Mouse (Mus musculus) spleen, postnatal 14 days (tissue): ENCODE results near the gene Zmynd8.

Experiments used
- DNase-seq, 2 experiments: peaks; one replicate each; pipeline ENCODE4 v3.0.0; 2021 to 2022; ENCODE audit warnings: low spot score in 2 of 2

Gene Zmynd8

GRCm38 (mm10) chr2:165899474-165899873, 658 bp upstream of the Zmynd8 start:
- no peak for DNase-seq

DNA sequence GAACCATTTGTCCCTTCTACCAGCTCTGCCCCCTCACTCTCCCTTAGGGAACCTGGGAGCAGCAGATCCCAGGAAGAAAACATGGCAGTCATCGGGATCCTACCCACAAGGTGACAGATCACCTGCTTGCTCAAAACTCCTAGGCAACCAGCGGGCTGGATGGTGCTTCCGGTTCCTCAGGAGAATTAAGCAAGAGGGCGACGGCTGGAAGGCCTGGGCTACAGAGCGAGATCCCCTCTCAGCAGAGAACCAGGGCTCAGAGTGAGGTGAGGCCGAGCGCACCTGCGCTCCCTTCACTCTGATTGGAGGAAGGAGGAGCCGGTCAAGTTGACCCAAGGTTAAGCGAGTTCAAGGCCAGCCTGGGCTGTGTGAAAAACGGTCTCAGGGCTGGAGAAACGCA, 2.6 kb downstream of the Zmynd8 start:
- DNase-seq = no peak

DNA sequence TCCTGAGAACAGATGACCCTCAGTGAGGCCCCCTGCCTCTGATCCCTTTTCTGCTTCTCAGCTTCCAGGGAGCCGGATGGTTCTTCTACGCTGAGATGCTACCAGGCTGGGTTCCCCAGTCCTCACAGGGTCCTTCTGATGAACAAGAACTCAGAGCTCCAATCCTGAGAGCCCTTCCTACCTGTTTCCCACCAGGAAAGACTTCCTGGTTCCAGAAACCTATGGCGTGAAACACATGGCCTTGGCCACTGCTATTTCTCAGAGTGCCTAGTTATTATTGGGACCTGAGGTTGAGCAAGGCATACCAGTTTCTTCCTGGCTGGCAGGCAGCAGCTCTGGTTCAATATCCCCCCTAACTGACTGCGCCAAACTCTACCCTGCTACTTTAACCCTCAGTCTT, 3.1 kb downstream of the Zmynd8 start:
- no peak for DNase-seq

- no peak for DNase-seq
Observed at GRCm38 (mm10) chr2:165894533-165894932, 4.3 kb downstream of the Zmynd8 start.

DNA sequence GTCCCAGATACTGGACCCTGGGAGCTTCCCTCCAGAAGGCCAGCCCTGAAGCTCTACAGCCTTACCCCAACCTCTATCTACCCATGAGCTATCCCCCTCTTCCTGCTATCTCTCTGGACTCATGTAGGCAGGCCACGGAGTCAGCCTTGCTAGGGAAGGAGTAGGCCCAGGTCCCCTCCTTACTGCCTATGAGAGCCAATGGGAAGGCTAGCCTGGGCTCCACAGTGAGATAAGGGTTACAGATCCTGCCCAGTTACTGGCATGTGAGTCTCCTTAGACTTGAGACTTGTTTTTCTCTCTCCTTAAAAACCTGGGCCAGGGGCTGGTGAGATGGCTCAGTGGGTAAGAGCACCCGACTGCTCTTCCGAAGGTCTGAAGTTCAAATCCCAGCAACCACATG, 5.6 kb downstream of the Zmynd8 start:
- no peak for DNase-seq

DNA sequence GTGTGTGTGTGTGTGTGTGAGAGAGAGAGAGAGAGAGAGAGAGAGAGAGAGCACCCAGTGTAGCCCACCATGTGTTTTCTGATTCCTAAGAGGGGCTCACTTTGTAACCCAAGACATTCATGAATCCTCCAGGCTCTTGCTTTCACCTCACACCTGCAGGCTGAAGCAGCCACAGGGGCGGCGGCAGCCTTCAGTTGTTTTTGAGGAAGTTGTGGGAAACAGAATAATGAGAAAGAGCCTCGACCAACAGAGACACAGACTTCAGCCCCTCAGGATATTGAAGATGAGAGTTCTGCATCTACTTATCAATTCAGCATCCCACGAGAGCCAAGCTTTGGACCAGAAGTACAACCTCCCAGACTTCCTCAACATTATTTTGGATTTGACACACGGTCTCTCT, 6.2 kb downstream of the Zmynd8 start:
- DNase-seq = no peak

DNA sequence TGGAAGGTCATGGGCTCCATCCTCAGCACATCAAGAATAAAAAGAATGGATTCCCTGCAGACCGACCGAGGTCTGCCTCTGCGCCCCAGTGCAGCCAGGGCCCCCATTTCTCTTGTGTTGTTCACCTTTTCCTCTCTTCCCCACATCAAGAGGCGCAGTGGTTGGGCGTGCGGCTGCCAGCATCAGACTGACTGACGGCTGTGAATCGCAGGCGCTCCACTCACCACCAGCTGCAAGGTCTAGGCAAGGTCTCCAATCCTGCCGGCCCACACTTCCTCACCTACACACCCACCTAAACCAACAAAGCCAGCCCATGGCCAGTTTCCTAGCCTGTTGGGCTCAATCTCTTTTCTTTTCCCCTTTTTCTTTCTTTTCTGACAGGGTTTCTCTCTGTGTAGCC, 8.4 kb downstream of the Zmynd8 start:
- no peak for DNase-seq

GRCm38 (mm10) chr2:165889874-165890273, 8.9 kb downstream of the Zmynd8 start:
- DNase-seq = no peak

DNA sequence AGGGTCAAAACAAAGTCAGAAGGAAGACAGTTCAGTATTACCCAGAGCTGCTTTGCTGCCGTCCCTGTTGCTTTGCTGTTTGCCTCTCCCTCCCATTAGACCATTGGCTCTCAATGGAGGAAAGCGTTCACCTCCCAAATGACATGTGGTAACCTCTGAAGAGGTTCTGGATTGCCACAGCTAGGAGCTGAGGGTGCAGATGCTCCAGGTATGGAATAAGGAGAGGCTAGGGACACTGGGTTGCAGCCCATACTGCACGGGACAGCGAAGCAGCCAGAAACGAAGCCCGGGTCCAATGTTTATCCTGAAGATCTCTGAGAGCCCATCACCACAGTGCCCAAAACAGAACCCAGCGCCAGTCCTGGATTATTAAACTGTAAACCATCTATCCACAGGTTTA, 9.6 kb downstream of the Zmynd8 start:
- DNase-seq = no peak

DNA sequence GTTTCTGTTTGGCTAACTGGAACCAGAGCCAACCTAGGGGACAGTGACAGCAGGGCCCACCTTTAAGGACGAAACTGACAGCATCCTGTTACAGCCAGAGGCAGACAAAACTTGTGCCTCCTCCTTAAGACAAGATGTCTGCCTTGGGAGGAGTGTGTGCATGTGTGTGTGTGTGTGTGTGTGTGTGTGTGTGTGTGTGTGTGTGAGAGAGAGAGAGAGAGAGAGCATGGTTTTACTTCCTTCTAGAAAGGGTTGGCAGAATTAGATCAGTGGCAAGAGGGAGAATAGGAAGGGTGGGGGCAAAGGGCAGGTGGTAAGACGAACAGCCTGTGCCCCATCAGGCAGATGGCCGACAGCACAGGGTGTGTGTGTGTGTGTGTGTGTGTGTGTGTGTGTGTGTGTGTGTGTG, 10.0 kb downstream of the Zmynd8 start:
- DNase-seq = peak in 1 of 2 experiments; percentile 41

GRCm38 (mm10) chr2:165888396-165888795, 10.4 kb downstream of the Zmynd8 start:
- DNase-seq = peak; percentile 79 to 87

DNA sequence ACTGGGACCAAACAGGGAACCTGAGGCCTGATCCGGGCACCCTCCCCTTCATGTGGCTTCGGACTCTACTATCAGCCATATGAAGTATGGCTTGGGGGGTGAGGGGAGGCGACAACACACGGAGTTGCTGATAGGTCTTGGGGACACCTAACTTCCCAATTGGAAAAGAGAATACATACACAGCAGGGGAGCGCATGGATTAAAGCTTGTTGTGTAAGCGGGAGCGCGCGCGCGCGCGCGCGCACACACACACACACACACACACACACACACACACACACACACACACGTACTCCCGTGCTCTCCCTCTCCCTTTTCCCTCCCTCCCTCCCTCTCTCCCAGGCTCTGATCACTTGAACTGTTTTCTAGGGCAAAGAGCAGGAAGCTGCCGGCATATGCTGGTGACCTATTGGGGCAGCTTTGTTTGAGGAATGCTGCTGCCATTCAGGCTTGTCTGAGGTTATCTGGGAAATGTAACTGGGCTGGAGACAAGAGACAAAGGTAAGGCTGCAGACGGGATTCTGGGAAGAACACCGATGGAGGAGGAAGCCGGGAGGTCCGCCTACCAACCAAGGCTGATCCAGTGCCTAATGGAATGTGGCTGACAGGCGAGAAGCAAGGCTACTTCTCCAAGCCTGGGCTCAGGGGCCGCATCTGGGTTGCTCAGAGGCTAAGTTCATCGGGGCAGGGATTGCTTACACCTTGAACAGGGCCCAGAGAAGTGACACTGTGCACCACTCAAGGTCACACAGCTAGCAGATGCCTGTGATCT, 11.8 kb downstream of the Zmynd8 start:
- DNase-seq = no peak

DNA sequence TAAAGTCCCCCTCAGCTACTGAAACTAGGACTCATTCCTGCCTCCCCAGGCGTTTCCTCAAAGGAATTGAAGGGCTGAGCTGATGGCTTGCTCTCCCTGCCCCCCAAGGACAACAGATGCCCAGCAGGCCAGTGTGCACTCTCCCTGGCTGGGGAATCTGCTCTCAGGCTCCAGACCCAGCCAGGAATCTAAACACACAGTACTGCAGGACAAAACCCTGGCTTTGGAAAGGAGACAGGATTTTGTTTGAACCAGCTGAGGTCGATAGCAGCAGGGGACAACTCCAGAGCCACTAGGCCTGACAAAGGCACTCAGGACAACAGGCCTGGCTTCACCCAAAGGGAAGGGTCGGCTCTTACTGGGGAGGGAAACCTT, 12.3 kb downstream of the Zmynd8 start:
- no peak for DNase-seq

GRCm38 (mm10) chr2:165885951-165886320, 12.9 kb downstream of the Zmynd8 start:
- DNase-seq = no peak

- DNase-seq = peak; percentile 33 to 52
Observed at GRCm38 (mm10) chr2:165885225-165885950, 13.4 kb downstream of the Zmynd8 start.

GRCm38 (mm10) chr2:165884577-165885224, 14.1 kb downstream of the Zmynd8 start:
- peak; percentile 96 for DNase-seq

- DNase-seq = peak in 1 of 2 experiments; percentile 33
Observed at GRCm38 (mm10) chr2:165883846-165884576, 14.8 kb downstream of the Zmynd8 start.

GRCm38 (mm10) chr2:165883006-165883405, 15.8 kb downstream of the Zmynd8 start:
- DNase-seq = no peak

DNA sequence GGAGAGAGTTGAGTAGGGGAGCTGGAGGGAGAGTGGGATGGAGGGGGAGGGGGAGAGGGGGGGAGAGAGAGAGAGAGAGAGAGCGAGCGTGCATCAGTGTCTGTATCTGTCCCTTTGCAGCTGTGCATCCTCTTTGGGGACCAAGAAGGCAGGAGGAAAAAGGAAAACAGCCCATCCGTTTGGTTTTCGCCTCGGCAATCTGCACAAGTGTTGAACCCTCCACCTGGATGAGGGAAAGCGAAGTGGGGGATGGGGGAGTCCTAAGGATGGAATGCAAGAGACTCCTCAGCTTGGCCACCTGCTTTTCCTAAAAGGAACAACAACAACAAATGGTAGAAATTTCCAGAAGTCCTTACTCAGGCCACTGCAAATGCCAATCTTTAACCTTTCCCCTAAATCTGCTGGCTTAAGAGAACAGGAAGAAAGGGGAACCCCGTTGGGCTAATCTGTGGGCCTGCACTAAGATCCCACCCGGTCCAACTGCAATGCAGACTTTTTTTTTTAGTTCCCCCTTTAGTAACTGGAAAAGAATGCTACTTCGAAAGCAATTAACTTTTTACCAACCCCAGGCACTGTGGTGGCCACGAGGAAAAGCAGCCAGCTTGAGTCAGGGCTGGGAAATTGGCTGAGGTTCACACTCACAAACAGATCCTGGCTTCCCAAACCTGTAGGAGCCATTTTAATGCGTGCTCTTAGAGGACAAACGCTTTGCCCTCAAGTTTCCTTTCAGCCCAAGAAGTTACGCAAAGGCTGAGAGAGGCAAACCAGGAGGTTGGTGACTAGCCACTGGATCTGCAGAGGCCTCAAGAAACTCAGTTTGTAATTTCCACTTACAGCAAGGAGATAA, 17.0 kb downstream of the Zmynd8 start:
- DNase-seq = no peak

- no peak for DNase-seq
Observed at GRCm38 (mm10) chr2:165881220-165881584, 17.6 kb downstream of the Zmynd8 start.

DNA sequence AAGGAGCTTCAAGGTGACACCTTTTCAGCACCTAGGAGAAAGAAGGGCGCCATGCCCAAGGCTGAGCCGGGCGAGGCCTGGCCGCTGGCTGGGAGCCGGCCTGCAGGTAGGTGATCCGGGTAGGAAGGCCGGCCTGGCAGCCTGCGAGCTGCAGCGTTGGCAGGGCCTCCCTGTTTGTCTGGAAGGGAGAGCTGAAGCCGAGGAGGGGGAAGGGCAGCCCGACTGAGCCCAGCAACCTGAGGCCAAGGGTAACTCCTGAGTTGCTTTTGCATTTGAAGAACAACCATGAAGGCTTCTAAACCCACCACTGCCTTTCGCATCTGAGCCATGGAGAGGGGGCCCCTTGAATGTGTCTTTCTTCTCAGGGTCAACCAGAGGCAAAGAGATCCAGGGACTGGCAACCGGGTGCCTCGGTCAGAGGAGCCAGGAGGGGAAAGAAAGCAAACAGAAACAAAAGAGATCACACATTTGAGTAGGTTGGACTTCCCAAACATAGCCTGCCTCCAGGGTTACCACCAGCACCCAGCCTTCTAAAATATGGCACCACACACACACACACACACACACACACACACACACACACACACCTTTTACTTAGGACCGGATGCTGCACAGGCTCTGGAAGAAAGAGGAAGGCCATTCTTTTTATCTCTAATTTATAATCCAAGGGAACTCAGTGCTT, 18.2 kb downstream of the Zmynd8 start:
- DNase-seq = no peak
